Comparison of ENCODE assay signal across 30 mouse cellular contexts in the genomic region with DNA sequence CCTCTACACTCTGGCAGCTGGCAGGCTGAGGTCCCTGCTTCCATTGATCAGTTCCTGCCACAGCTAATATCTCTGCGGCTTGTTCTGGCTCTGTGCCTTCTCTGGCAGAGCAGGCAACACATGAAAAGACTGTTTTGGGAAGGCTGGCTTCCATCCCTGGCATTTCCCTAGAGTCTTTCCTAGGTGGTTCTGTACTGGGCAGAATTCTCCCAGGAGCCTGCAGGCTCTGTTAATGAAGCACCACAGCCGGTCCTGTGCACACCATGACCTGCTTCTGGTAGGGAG. TPM values are rescaled to one million over a fixed set of nuclear protein-coding genes. Genes with fewer than 3 reads are reported as not detected.
A peak's percentile ranks its signal among the peaks of the same experiment; 100 is the strongest.
DNase-seq lines count a peak whose midpoint lies in the region; ATAC-seq and TF ChIP-seq lines count a peak whose summit lies in the region.
"Had no signal": no experiment of that assay in that cellular context is flagged by ENCODE, and none has a peak within 500 bp of the region (broad histone marks: within the 10 kb centered on the region; RNA-seq: fewer than 3 reads in every experiment).

No protein-coding gene starts in this region.

- 36% methylated on average over 2 of the region's 2 CpGs for WGBS in forebrain, embryonic 16.5 days
- WGBS in forebrain, embryonic 13.5 days: 43% methylated on average over 2 of the region's 2 CpGs

- peak; percentile 54 for DNase-seq in adrenal gland, postnatal 14 days
- DNase-seq in adrenal gland, postnatal 4 days (ENCODE audit: low spot score in 2 of 2): no peak
- DNase-seq in left cerebral cortex, postnatal 4 days: peak; percentile 61
- no peak for DNase-seq in left cerebral cortex, adult 2 months (ENCODE audit: extremely low spot score in 1 of 2, low spot score in 2 of 2)
- peak; percentile 31 for DNase-seq in brain, adult 2 months (ENCODE audit: low read depth, low spot score)
- DNase-seq in heart, adult 9 months (ENCODE audit: low spot score in 2 of 2): no peak
- DNase-seq: cerebellum, adult 11 months; cerebellum, postnatal 36 days; kidney, adult 11 months; liver, postnatal 0 days; lung, postnatal 10 days had no signal

- H3K4me2 ChIP-seq in forebrain, embryonic 16.5 days (ENCODE audit: low read length): no peak overlapping the region
- H3K4me2 ChIP-seq in forebrain, embryonic 13.5 days: no peak overlapping the region
- H3K4me2 ChIP-seq: heart, embryonic 13.5 days; limb, embryonic 13.5 days had no signal

- intact Hi-C loops in left cerebral cortex, postnatal 4 days (cut with DNase I): loop anchor here (10.0 kb wide), 1 partner anchor 118 kb away; a partner anchor contains a TSS
- intact Hi-C loops in left cerebral cortex, adult 2 months (cut with DNase I): no loop called here

- no peak overlapping the region for H3K4me3 ChIP-seq in forebrain, embryonic 16.5 days (replicated peaks; ENCODE audit: low read length)
- no peak overlapping the region for H3K4me3 ChIP-seq in forebrain, embryonic 13.5 days
- H3K4me3 ChIP-seq in left cerebral cortex, adult 2 months: no peak overlapping the region
- H3K4me3 ChIP-seq: heart, embryonic 13.5 days; limb, embryonic 13.5 days had no signal

- peaks cover 16% of the 10 kb centered on the region for H3K4me1 ChIP-seq in forebrain, embryonic 16.5 days (replicated peaks; ENCODE audit: control insufficient read depth, insufficient read depth, low read length)
- peaks cover 18% of the 10 kb centered on the region; the same call in 1 of the 2 replicates for H3K4me1 ChIP-seq in forebrain, embryonic 13.5 days

- peak; percentile 34; the same call in 1 of the 2 replicates for ATAC-seq in forebrain, embryonic 16.5 days
- no peak for ATAC-seq in forebrain, embryonic 13.5 days
- ATAC-seq: activated CD4-positive, CD25-positive, alpha-beta regulatory T cell, adult 4 months; CD4-positive, CD25-positive, alpha-beta regulatory T cell, adult 4 months; liver, postnatal 0 days; midbrain, embryonic 16.5 days; Patski had no signal

- no peak overlapping the region for H3K27ac ChIP-seq in forebrain, embryonic 16.5 days (ENCODE audit: low read length)
- H3K27ac ChIP-seq in forebrain, embryonic 13.5 days: no peak overlapping the region
- H3K27ac ChIP-seq in left cerebral cortex, adult 2 months: no peak overlapping the region
- H3K27ac ChIP-seq: heart, embryonic 13.5 days; limb, embryonic 13.5 days; stomach, postnatal 0 days had no signal

- H3K9ac ChIP-seq in forebrain, embryonic 16.5 days (replicated peaks; ENCODE audit: low read depth, low read length): no peak overlapping the region
- no peak overlapping the region for H3K9ac ChIP-seq in forebrain, embryonic 13.5 days
- H3K9ac ChIP-seq: heart, embryonic 13.5 days; limb, embryonic 13.5 days; liver, postnatal 0 days had no signal

- no peak for TF ChIP-seq CTCF in left cerebral cortex, adult 2 months (IDR thresholded peaks at IDR 0.05)

- no peaks in the 10 kb centered on the region; the same call in 1 of the 2 replicates for H3K27me3 ChIP-seq in forebrain, embryonic 16.5 days (replicated peaks; ENCODE audit: control insufficient read depth, insufficient read depth, low read length)
- peaks cover 11% of the 10 kb centered on the region; the same call in 1 of the 2 replicates for H3K27me3 ChIP-seq in forebrain, embryonic 13.5 days
- H3K27me3 ChIP-seq: Patski had no signal

- H3K36me3 ChIP-seq in forebrain, embryonic 16.5 days (ENCODE audit: control insufficient read depth, insufficient read depth): no peaks in the 10 kb centered on the region
- H3K36me3 ChIP-seq in forebrain, embryonic 13.5 days (ENCODE audit: poor library complexity, severe bottlenecking): no peaks in the 10 kb centered on the region
- H3K36me3 ChIP-seq: heart, embryonic 13.5 days; limb, embryonic 13.5 days had no signal

- no peaks in the 10 kb centered on the region for H3K9me3 ChIP-seq in forebrain, embryonic 16.5 days (ENCODE audit: control insufficient read depth, low read length)
- no peaks in the 10 kb centered on the region for H3K9me3 ChIP-seq in forebrain, embryonic 13.5 days (replicated peaks)
- H3K9me3 ChIP-seq: heart, embryonic 13.5 days; limb, embryonic 13.5 days had no signal

RNA-seq across cellular contexts. Expression of a gene that starts 17.6 kb away (rescaled TPM):
- total RNA-seq in adrenal gland, postnatal 14 days (2021): not detected in 2 replicates
- not detected for total RNA-seq in adrenal gland, postnatal 4 days (2021)
- polyA plus RNA-seq in forebrain, embryonic 16.5 days (2015; fragmentation: Nextera tagmentation; extraction: Ambion mirVana): not detected in 2 replicates
- not detected in 2 replicates for polyA plus RNA-seq in forebrain, embryonic 13.5 days (2015; fragmentation: Nextera tagmentation; extraction: Ambion mirVana)
- not detected for total RNA-seq in left cerebral cortex, postnatal 4 days (2021)
- total RNA-seq in left cerebral cortex, adult 2 months (2021): not detected
- total RNA-seq: ES-E14; gastrocnemius, adult 8-10 months; heart, postnatal 25 days; megakaryocyte, adult 5-6 weeks; neutrophil, adult 5-6 weeks had no signal
- polyA plus RNA-seq: activated CD4-positive, CD25-positive, alpha-beta regulatory T cell, adult 4 months; CD4-positive, CD25-positive, alpha-beta regulatory T cell, adult 4 months; frontal cortex, adult 2 months; heart, embryonic 13.5 days; kidney, embryonic 16.5 days; large intestine, adult 2 months; limb, embryonic 13.5 days; liver, postnatal 0 days; midbrain, embryonic 16.5 days; Patski; stomach, postnatal 0 days; thymus, postnatal 0 days; urinary bladder, adult 2 months had no signal

RNA-seq across cellular contexts. Expression of a gene that starts 17.6 kb away (rescaled TPM):
- not detected in 2 replicates for total RNA-seq in adrenal gland, postnatal 14 days (2021)
- total RNA-seq in adrenal gland, postnatal 4 days (2021): not detected
- polyA plus RNA-seq in forebrain, embryonic 16.5 days (2015; fragmentation: Nextera tagmentation; extraction: Ambion mirVana): 0.17 TPM in 1 of 2 replicates, not detected in the other
- 0.21 and 0.30 TPM in 2 replicates for polyA plus RNA-seq in forebrain, embryonic 13.5 days (2015; fragmentation: Nextera tagmentation; extraction: Ambion mirVana)
- total RNA-seq in left cerebral cortex, postnatal 4 days (2021): not detected
- not detected for total RNA-seq in left cerebral cortex, adult 2 months (2021)
- total RNA-seq: ES-E14; gastrocnemius, adult 8-10 months; heart, postnatal 25 days; megakaryocyte, adult 5-6 weeks; neutrophil, adult 5-6 weeks had no signal
- polyA plus RNA-seq: activated CD4-positive, CD25-positive, alpha-beta regulatory T cell, adult 4 months; CD4-positive, CD25-positive, alpha-beta regulatory T cell, adult 4 months; kidney, embryonic 16.5 days; large intestine, adult 2 months; limb, embryonic 13.5 days; liver, postnatal 0 days; Patski; stomach, postnatal 0 days; thymus, postnatal 0 days; urinary bladder, adult 2 months had no signal

RNA-seq across cellular contexts. Expression of a gene that starts 23.7 kb away (rescaled TPM):
- total RNA-seq in adrenal gland, postnatal 14 days (2021): not detected in 2 replicates
- total RNA-seq in adrenal gland, postnatal 4 days (2021): not detected
- not detected in 2 replicates for polyA plus RNA-seq in forebrain, embryonic 16.5 days (2015; fragmentation: Nextera tagmentation; extraction: Ambion mirVana)
- polyA plus RNA-seq in forebrain, embryonic 13.5 days (2015; fragmentation: Nextera tagmentation; extraction: Ambion mirVana): not detected in 2 replicates
- not detected for total RNA-seq in left cerebral cortex, postnatal 4 days (2021)
- not detected for total RNA-seq in left cerebral cortex, adult 2 months (2021)
- total RNA-seq: ES-E14; gastrocnemius, adult 8-10 months; heart, postnatal 25 days; megakaryocyte, adult 5-6 weeks; neutrophil, adult 5-6 weeks had no signal
- polyA plus RNA-seq: activated CD4-positive, CD25-positive, alpha-beta regulatory T cell, adult 4 months; CD4-positive, CD25-positive, alpha-beta regulatory T cell, adult 4 months; frontal cortex, adult 2 months; heart, embryonic 13.5 days; kidney, embryonic 16.5 days; large intestine, adult 2 months; limb, embryonic 13.5 days; liver, postnatal 0 days; midbrain, embryonic 16.5 days; Patski; stomach, postnatal 0 days; thymus, postnatal 0 days; urinary bladder, adult 2 months had no signal

RNA-seq across cellular contexts. Expression of a gene that starts 28.9 kb away (rescaled TPM):
- not detected in 2 replicates for total RNA-seq in adrenal gland, postnatal 14 days (2021)
- not detected for total RNA-seq in adrenal gland, postnatal 4 days (2021)
- polyA plus RNA-seq in forebrain, embryonic 16.5 days (2015; fragmentation: Nextera tagmentation; extraction: Ambion mirVana): 0.10 TPM in 2 replicates
- 0.16 and 0.30 TPM in 2 replicates for polyA plus RNA-seq in forebrain, embryonic 13.5 days (2015; fragmentation: Nextera tagmentation; extraction: Ambion mirVana)
- total RNA-seq in left cerebral cortex, postnatal 4 days (2021): not detected
- not detected for total RNA-seq in left cerebral cortex, adult 2 months (2021)
- total RNA-seq: ES-E14; gastrocnemius, adult 8-10 months; heart, postnatal 25 days; neutrophil, adult 5-6 weeks had no signal
- polyA plus RNA-seq: CD4-positive, CD25-positive, alpha-beta regulatory T cell, adult 4 months; frontal cortex, adult 2 months; heart, embryonic 13.5 days; kidney, embryonic 16.5 days; large intestine, adult 2 months; Patski; stomach, postnatal 0 days; thymus, postnatal 0 days; urinary bladder, adult 2 months had no signal

RNA-seq across cellular contexts. Expression of a gene that starts 32.7 kb away (rescaled TPM):
- total RNA-seq in adrenal gland, postnatal 14 days (2021): not detected in 2 replicates
- not detected for total RNA-seq in adrenal gland, postnatal 4 days (2021)
- not detected in 2 replicates for polyA plus RNA-seq in forebrain, embryonic 16.5 days (2015; fragmentation: Nextera tagmentation; extraction: Ambion mirVana)
- polyA plus RNA-seq in forebrain, embryonic 13.5 days (2015; fragmentation: Nextera tagmentation; extraction: Ambion mirVana): not detected in 2 replicates
- total RNA-seq in left cerebral cortex, postnatal 4 days (2021): not detected
- total RNA-seq in left cerebral cortex, adult 2 months (2021): not detected
- total RNA-seq: ES-E14; gastrocnemius, adult 8-10 months; heart, postnatal 25 days; megakaryocyte, adult 5-6 weeks; neutrophil, adult 5-6 weeks had no signal
- polyA plus RNA-seq: activated CD4-positive, CD25-positive, alpha-beta regulatory T cell, adult 4 months; CD4-positive, CD25-positive, alpha-beta regulatory T cell, adult 4 months; frontal cortex, adult 2 months; heart, embryonic 13.5 days; kidney, embryonic 16.5 days; large intestine, adult 2 months; limb, embryonic 13.5 days; liver, postnatal 0 days; midbrain, embryonic 16.5 days; Patski; stomach, postnatal 0 days; thymus, postnatal 0 days; urinary bladder, adult 2 months had no signal

Comparison
In these comparisons a context has a peak if more than half of its experiments do, and no peak if none do; other contexts are left out.
1. DNase-seq: peak in adrenal gland, postnatal 14 days (single experiment), left cerebral cortex, postnatal 4 days (single experiment) and brain, adult 2 months (single experiment); none in adrenal gland, postnatal 4 days (0 of 2), left cerebral cortex, adult 2 months (0 of 2) and heart, adult 9 months (0 of 2).